Mouse (Mus musculus) forebrain, embryonic 16.5 days (tissue): ENCODE results near the gene Mns1. TPM values are rescaled to one million over a fixed set of nuclear protein-coding genes. Genes with fewer than 3 reads are reported as not detected.
"Not testable (repeated sequence)": the region's sequence is repeated elsewhere in the genome, so short reads cannot be mapped to it uniquely, and the experiment has no call there.

Source experiments
- ATAC-seq: fragments of 200-750 bp; cut with Nextera tagmentation; 2 replicates; pipeline ENCODE4 v1.8.0; 2017; ENCODE audit warnings: mild to moderate bottlenecking, moderate library complexity
- H3K27ac ChIP-seq: fragments of 300-500 bp; sonication (generic); 2 replicates; pipeline ENCODE4 v1.5.1; 2014; ENCODE audit warnings: low read length, control low read depth
- H3K27me3 ChIP-seq: fragments of 300-500 bp; sonication (generic); replicated peaks from 2 replicates; pipeline ENCODE4 v1.6.1; 2014; ENCODE audit warnings: low read length; ENCODE audit not compliant: control insufficient read depth, insufficient read depth
- H3K36me3 ChIP-seq: fragments of 300-500 bp; sonication (generic); 2 replicates; pipeline ENCODE4 v1.6.1; 2014; ENCODE audit not compliant: control insufficient read depth, insufficient read depth
- H3K4me1 ChIP-seq: fragments of 300-500 bp; sonication (generic); replicated peaks from 2 replicates; pipeline ENCODE4 v1.6.1; 2014; ENCODE audit warnings: low read length; ENCODE audit not compliant: control insufficient read depth, insufficient read depth
- H3K4me2 ChIP-seq: fragments of 300-500 bp; sonication (generic); 2 replicates; pipeline ENCODE4 v1.6.1; 2014; ENCODE audit warnings: mild to moderate bottlenecking, low read length, control low read depth
- H3K4me3 ChIP-seq: fragments of 300-500 bp; sonication (generic); replicated peaks from 2 replicates; pipeline ENCODE4 v1.5.1; 2014; ENCODE audit warnings: mild to moderate bottlenecking, low read length, control low read depth
- H3K9ac ChIP-seq: fragments of 300-500 bp; sonication (generic); replicated peaks from 2 replicates; pipeline ENCODE4 v1.6.1; 2014; ENCODE audit warnings: low read depth, low read length, control low read depth
- H3K9me3 ChIP-seq: fragments of 300-500 bp; sonication (generic); 2 replicates; pipeline ENCODE4 v1.6.1; 2016; ENCODE audit warnings: low read length; ENCODE audit not compliant: control insufficient read depth
- WGBS: fragments of 180-500 bp; shearing (Covaris S2); extraction: QIAGEN DNeasy Blood & Tissue Kit; methylation state at CpG from one replicate; pipeline ENCODE4 v1.1.7; 2014; 5-methylcytosine and 5-hydroxymethylcytosine counted together
- polyA plus RNA-seq: library from polyadenylated mRNA; unstranded; fragments of >200 nt; fragmentation: Nextera tagmentation; extraction: Ambion mirVana; gene quantifications from 2 replicates; pipeline ENCODE4 v1.2.1, GENCODE M21; 2015

Gene Mns1
- polyA plus RNA-seq, 1 experiment from 2014 or later = 12.1 TPM

DNA sequence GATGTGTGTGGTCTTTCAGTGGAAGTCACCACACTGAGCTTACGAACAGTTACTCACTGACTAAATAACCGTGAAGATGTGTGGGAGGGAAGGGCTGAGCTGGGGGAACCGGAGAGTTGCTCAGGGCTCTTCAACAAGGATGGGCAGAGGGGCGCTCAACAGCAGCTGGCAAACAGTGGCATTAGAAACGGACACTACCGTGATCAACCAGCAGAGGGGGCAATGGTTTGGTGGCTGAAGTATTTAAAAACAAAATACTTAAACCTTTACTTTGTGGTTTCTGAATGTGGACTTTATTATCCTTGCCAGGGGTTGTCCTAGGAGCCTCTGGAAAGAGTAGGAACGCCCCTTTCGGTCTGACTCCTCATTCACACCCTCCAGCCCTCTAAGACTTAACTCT lies 10.2 kb downstream of the Mns1 start:
- WGBS = 58% methylated on average over 8 of the region's 8 CpGs
- no peak for ATAC-seq
- Histone ChIP-seq H3K9me3 (no peaks in the 10 kb centered on the region), H3K4me3 (no peak overlapping the region), H3K36me3 (no peaks in the 10 kb centered on the region), H3K27me3 (no peaks in the 10 kb centered on the region), H3K4me1 (no peaks in the 10 kb centered on the region), H3K9ac (no peak overlapping the region), H3K4me2 (no peak overlapping the region), H3K27ac (no peak overlapping the region)

- Histone ChIP-seq H3K4me3 (no peak overlapping the region), H3K27ac (no peak overlapping the region), H3K9me3 (no peaks in the 10 kb centered on the region), H3K36me3 (no peaks in the 10 kb centered on the region), H3K4me1 (no peaks in the 10 kb centered on the region), H3K9ac (no peak overlapping the region), H3K27me3 (no peaks in the 10 kb centered on the region), H3K4me2 (no peak overlapping the region)
- ATAC-seq = no peak
- 86% methylated on average over 7 of the region's 7 CpGs for WGBS
Measured at GRCm38 (mm10) chr9:72449367-72449766, 11.6 kb downstream of the Mns1 start.

GRCm38 (mm10) chr9:72449841-72450240 lies 12.0 kb downstream of the Mns1 start:
- H3K9me3 ChIP-seq = no peaks in the 10 kb centered on the region
- ATAC-seq = no peak
- H3K9ac ChIP-seq = no peak overlapping the region
- WGBS = 96% methylated on average over 2 of the region's 2 CpGs
- H3K4me3 ChIP-seq = no peak overlapping the region
- H3K36me3 ChIP-seq = no peaks in the 10 kb centered on the region
- H3K27ac ChIP-seq = no peak overlapping the region
- no peak overlapping the region for H3K4me2 ChIP-seq
- no peaks in the 10 kb centered on the region for H3K4me1 ChIP-seq
- H3K27me3 ChIP-seq = no peaks in the 10 kb centered on the region

DNA sequence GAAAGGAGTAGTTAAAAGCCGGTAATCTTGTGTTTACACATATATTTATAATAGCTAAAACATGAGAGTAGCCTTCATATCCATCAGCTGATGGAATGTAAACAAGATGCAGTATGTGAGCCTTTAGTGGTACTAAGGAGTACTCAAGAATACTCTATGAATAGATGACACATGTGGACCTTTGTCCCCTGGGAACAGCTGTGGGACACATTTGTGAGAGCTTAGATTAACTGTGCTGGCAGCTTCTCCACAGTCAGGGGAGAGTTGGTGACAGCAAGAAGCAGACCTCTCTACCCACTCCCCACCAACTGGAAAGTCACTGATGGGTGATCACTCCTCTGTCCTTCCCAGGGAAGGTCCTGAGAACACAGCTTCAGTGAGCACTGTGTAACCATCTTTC lies 12.6 kb downstream of the Mns1 start:
- Histone ChIP-seq H3K4me3 (no peak overlapping the region), H3K27ac (no peak overlapping the region), H3K27me3 (no peaks in the 10 kb centered on the region), H3K9ac (no peak overlapping the region), H3K4me1 (no peaks in the 10 kb centered on the region), H3K36me3 (no peaks in the 10 kb centered on the region), H3K9me3 (no peaks in the 10 kb centered on the region), H3K4me2 (no peak overlapping the region)
- ATAC-seq = no peak
- 94% methylated on average over 1 of the region's 1 CpGs for WGBS

DNA sequence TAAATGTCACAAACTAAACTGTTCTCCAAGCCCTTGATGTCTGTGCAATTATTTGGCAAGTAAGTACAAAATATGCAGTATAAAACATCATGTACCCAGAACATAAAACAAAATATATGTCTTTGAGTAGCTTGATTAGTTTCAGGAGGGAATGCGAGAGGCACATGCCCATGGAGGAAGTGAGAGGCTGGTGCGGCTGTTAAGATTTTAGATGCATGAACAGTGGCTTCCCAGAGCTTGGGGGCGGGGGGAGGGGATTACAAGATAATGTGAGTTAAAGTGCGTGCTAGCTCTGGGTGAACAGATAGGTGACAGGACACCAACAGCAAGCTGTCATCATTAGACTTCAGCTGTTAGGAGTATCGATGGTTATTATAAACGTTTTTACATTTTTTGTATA lies 13.3 kb downstream of the Mns1 start:
- H3K27me3 ChIP-seq = no peaks in the 10 kb centered on the region
- no peaks in the 10 kb centered on the region for H3K36me3 ChIP-seq
- no peak overlapping the region for H3K4me2 ChIP-seq
- no peaks in the 10 kb centered on the region for H3K9me3 ChIP-seq
- H3K4me3 ChIP-seq = no peak overlapping the region
- H3K9ac ChIP-seq = no peak overlapping the region
- H3K27ac ChIP-seq = no peak overlapping the region
- no peak for ATAC-seq
- no peaks in the 10 kb centered on the region for H3K4me1 ChIP-seq
- 90% methylated on average over 6 of the region's 6 CpGs for WGBS

GRCm38 (mm10) chr9:72454281-72454680 lies 16.5 kb downstream of the Mns1 start:
- not testable (repeated sequence) for H3K36me3 ChIP-seq, H3K9me3 ChIP-seq, H3K4me2 ChIP-seq, H3K27ac ChIP-seq, H3K9ac ChIP-seq, H3K4me1 ChIP-seq, ATAC-seq, H3K27me3 ChIP-seq, H3K4me3 ChIP-seq

GRCm38 (mm10) chr9:72456374-72456773 lies 18.6 kb downstream of the Mns1 start:
- ATAC-seq = no peak
- no peaks in the 10 kb centered on the region for H3K9me3 ChIP-seq
- H3K27me3 ChIP-seq = no peaks in the 10 kb centered on the region
- H3K4me3 ChIP-seq = no peak overlapping the region
- no peak overlapping the region for H3K4me2 ChIP-seq
- WGBS = 38% methylated on average over 1 of the region's 1 CpGs
- H3K9ac ChIP-seq = no peak overlapping the region
- H3K36me3 ChIP-seq = no peaks in the 10 kb centered on the region
- no peak overlapping the region for H3K27ac ChIP-seq
- no peaks in the 10 kb centered on the region for H3K4me1 ChIP-seq

- WGBS = 15% methylated on average over 5 of the region's 5 CpGs
- Histone ChIP-seq H3K4me2 (no peak overlapping the region), H3K9me3 (no peaks in the 10 kb centered on the region), H3K9ac (no peak overlapping the region), H3K4me1 (no peaks in the 10 kb centered on the region), H3K36me3 (no peaks in the 10 kb centered on the region), H3K27me3 (no peaks in the 10 kb centered on the region), H3K4me3 (no peak overlapping the region), H3K27ac (no peak overlapping the region)
- peak; percentile 92 for ATAC-seq
Measured at GRCm38 (mm10) chr9:72458233-72458632, 20.4 kb downstream of the Mns1 start.

GRCm38 (mm10) chr9:72459703-72460102 lies 21.9 kb downstream of the Mns1 start:
- ATAC-seq = no peak
- no peaks in the 10 kb centered on the region for H3K36me3 ChIP-seq
- no peak overlapping the region for H3K4me2 ChIP-seq
- 75% methylated on average over 3 of the region's 3 CpGs for WGBS
- no peaks in the 10 kb centered on the region for H3K9me3 ChIP-seq
- H3K9ac ChIP-seq = no peak overlapping the region
- no peak overlapping the region for H3K27ac ChIP-seq
- H3K4me1 ChIP-seq = no peaks in the 10 kb centered on the region
- no peak overlapping the region for H3K4me3 ChIP-seq
- no peaks in the 10 kb centered on the region for H3K27me3 ChIP-seq

- Histone ChIP-seq H3K27me3 (no peaks in the 10 kb centered on the region), H3K9me3 (no peaks in the 10 kb centered on the region), H3K4me3 (no peak overlapping the region), H3K9ac (no peak overlapping the region), H3K27ac (no peak overlapping the region), H3K36me3 (no peaks in the 10 kb centered on the region), H3K4me1 (no peaks in the 10 kb centered on the region), H3K4me2 (no peak overlapping the region)
- 94% methylated on average over 3 of the region's 3 CpGs for WGBS
- ATAC-seq = no peak
Measured at GRCm38 (mm10) chr9:72460767-72461166, 23.0 kb downstream of the Mns1 start.
